Mouse (Mus musculus) megakaryocyte, embryonic 14.5 days (primary cell): ENCODE measurements at regions not wholly inside any gene's neighbourhood (a gene's known extent, or its start where the extent isn't known, plus 50 kb on each side); places are given as distances from the start of the nearest gene placed in this dataset.

Experiments
- H3K27me3 ChIP-seq: replicated peaks from 2 replicates; pipeline ENCODE3; 2012; ENCODE audit warnings: inconsistent platforms
- H3K36me3 ChIP-seq: replicated peaks from 2 replicates; pipeline ENCODE3; 2012; ENCODE audit warnings: low read length, inconsistent platforms, mixed read lengths
- H3K4me1 ChIP-seq: 2 replicates; pipeline ENCODE4 v1.6.1; 2012; ENCODE audit warnings: inconsistent platforms
- H3K4me3 ChIP-seq: replicated peaks from 2 replicates; pipeline ENCODE3; 2012; ENCODE audit warnings: moderate library complexity, mild to moderate bottlenecking, inconsistent platforms
- H3K9me3 ChIP-seq: 2 replicates; pipeline ENCODE4 v1.6.1; 2012; ENCODE audit warnings: inconsistent platforms
- FLI1 ChIP-seq: IDR thresholded peaks from 2 replicates; pipeline ENCODE4 v1.6.1; 2012; ENCODE audit warnings: low read length, inconsistent platforms, mixed read lengths
- GATA1 ChIP-seq: IDR thresholded peaks from 3 replicates; pipeline ENCODE4 v1.6.1; 2012; ENCODE audit warnings: mixed read lengths, low read length, inconsistent platforms, borderline replicate concordance

DNA sequence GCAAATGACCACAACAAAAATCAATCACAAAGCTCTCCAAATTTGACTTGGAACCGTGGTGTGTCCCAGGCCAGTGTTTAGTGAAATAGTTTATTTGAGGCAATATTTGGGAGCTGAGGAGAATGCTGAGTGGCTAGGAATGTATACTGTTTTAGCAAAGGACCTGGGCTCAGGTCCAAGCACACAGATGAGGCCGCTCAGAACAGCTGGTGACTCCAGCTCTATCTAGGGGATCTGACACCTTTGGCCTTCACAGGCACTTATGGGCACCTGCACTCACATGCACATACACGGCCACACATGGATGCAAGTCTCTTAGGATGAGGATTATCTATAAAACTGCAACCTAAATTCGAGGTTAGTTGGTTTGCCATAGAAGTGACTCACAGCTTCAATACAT is 110.6 kb upstream of the Gdf10 start:
- Histone ChIP-seq H3K36me3 (no peaks in the 10 kb centered on the region), H3K27me3 (no peaks in the 10 kb centered on the region), H3K9me3 (peaks cover 21% of the 10 kb centered on the region), H3K4me3 (no peak overlapping the region), H3K4me1 (no peaks in the 10 kb centered on the region)
- no peak for TF ChIP-seq GATA1
- TF ChIP-seq FLI1 = no peak

- no peaks in the 10 kb centered on the region for H3K36me3 ChIP-seq
- H3K27me3 ChIP-seq = no peaks in the 10 kb centered on the region
- H3K9me3 ChIP-seq = peaks cover 19% of the 10 kb centered on the region
- TF ChIP-seq FLI1 (no peak), GATA1 (no peak)
- no peaks in the 10 kb centered on the region for H3K4me1 ChIP-seq
- H3K4me3 ChIP-seq = no peak overlapping the region
Observed at GRCm38 (mm10) chr14:33813274-33813673, 110.1 kb upstream of the Gdf10 start.

DNA sequence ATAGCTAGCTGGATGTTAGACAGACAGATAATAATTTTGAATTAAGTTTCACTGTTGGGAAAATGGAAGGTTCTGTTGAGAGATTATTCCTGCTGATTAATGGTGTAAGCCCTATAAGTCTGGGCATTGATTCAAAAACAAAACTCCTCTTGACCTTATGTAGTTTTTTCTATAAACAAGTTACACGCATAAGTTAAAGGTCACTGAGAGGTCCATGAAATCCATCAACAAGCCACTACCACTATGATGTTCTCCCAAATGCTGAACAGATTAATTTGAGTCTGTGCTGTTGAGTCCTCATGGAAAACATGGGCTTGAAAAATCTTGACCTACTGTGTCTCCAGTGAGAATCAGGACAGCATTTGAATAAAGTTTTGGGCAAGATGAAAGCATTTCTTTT is 109.3 kb upstream of the Gdf10 start:
- H3K36me3 ChIP-seq = no peaks in the 10 kb centered on the region
- TF ChIP-seq FLI1 = no peak
- no peaks in the 10 kb centered on the region for H3K4me1 ChIP-seq
- H3K27me3 ChIP-seq = no peaks in the 10 kb centered on the region
- H3K9me3 ChIP-seq = peaks cover 17% of the 10 kb centered on the region
- H3K4me3 ChIP-seq = no peak overlapping the region

DNA sequence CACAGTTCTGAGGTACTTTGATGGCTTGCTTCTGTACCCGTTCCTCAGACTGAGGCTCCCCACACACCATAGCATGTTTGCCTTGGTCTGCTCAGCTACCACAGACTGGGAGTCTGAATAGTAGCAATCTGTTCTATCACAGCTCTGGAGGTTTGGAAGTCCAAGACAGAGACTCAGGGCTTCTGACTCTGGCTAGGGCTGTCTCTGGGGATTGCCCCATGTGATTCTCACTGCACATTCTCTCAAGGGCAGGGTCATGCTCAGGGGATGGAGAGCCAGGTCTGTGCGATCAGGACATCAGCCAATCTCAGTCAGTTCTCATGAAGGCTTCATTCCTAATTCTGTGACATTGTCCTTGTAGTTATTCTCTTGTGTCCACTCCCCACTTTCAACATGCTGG is 108.8 kb upstream of the Gdf10 start:
- H3K4me1 ChIP-seq = no peaks in the 10 kb centered on the region
- TF ChIP-seq FLI1 = no peak
- TF ChIP-seq GATA1 = no peak
- H3K27me3 ChIP-seq = no peaks in the 10 kb centered on the region
- H3K4me3 ChIP-seq = no peak overlapping the region
- no peaks in the 10 kb centered on the region for H3K36me3 ChIP-seq
- H3K9me3 ChIP-seq = peaks cover 17% of the 10 kb centered on the region; the same call in 1 of the 2 replicates

GRCm38 (mm10) chr14:33820541-33821260 is 102.7 kb upstream of the Gdf10 start:
- TF ChIP-seq FLI1 = no peak
- no peak for TF ChIP-seq GATA1
- Histone ChIP-seq H3K36me3 (no peaks in the 10 kb centered on the region), H3K4me1 (no peaks in the 10 kb centered on the region), H3K4me3 (no peak overlapping the region), H3K27me3 (no peaks in the 10 kb centered on the region), H3K9me3 (peaks cover 59% of the 10 kb centered on the region)

DNA sequence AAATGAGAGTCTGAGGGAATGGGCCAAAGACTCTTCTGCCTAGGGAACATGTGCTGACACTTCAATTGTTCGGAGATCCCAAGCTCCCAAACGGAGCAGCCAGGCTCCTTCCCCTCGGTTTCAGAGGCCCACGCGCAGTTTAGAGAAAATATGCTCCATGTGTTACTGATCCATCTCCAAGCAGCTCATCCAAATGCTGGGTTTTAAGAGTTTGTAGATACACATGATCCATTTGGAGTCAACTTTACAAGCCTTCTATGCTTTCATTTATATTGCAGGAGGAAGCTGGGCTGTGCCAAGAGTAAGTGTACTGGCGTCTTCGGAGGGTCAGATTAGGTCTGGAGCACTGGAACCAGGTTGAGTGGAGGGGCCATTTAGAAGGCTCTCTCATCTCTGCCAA is 102.0 kb upstream of the Gdf10 start:
- TF ChIP-seq FLI1 = no peak
- Histone ChIP-seq H3K36me3 (no peaks in the 10 kb centered on the region), H3K4me1 (no peaks in the 10 kb centered on the region), H3K9me3 (peaks cover 62% of the 10 kb centered on the region), H3K27me3 (no peaks in the 10 kb centered on the region), H3K4me3 (no peak overlapping the region)

DNA sequence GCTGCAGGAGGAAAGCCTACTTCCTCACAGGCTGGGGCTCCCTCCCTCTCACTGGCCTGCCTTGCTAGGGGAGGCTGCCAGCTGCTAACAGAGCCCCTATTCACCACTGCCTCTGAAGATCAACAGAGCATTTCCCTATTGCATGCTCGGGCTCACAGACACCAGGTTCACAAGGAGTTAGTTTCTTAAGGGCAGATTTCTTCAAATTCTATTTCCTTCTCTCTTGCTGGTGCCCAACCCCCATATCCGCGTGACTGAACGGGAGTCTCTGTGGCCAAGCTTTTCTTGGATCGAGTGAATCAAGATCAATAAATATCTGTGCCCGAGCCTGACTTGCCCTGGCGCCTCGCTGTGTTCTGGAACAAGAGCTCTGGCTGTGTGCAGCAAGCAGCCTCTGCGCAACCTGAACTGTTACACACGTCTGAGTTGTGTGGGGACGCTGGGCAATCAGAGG is 98.9 kb upstream of the Gdf10 start:
- Histone ChIP-seq H3K4me3 (no peak overlapping the region), H3K4me1 (no peaks in the 10 kb centered on the region), H3K36me3 (no peaks in the 10 kb centered on the region), H3K9me3 (peaks cover 63% of the 10 kb centered on the region), H3K27me3 (no peaks in the 10 kb centered on the region)
- TF ChIP-seq GATA1 (no peak), FLI1 (no peak)

- Histone ChIP-seq H3K27me3 (no peaks in the 10 kb centered on the region), H3K9me3 (peaks cover 51% of the 10 kb centered on the region), H3K4me3 (no peak overlapping the region), H3K4me1 (no peaks in the 10 kb centered on the region), H3K36me3 (no peaks in the 10 kb centered on the region)
- TF ChIP-seq FLI1 (no peak), GATA1 (no peak)
Observed at GRCm38 (mm10) chr14:33826003-33826644, 97.3 kb upstream of the Gdf10 start.

DNA sequence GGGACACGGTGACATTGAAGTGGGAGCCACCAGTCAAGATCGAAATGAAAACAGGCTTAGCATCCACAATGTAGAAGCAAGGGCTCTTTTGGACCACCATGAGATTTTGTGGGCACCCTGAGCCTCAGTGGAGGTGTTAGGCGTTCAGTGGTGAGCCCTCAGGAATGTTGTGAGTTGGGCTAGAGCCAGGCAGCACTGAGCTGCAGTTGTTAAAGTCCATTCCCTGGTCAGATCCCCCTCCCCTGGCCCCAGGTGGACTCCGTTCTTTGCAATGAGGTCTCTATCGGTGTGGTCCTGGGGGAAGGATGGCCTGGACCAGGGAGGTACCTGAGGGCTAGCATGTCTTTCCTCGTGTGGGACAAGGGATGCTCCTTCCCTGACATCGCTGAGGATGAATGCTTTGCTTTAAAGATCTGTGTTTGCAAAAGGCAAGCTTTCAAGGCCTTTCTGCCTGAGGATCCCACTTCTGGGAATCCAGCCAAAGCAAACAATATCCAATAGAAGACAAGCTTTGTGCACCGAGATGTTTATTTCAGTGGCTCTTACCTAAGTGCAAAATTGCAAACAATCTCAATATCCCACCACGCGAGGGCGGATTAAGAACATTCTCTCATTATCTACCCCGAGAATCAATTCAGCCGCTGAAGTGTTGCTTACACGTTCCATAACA is 90.6 kb upstream of the Gdf10 start:
- TF ChIP-seq FLI1 (no peak), GATA1 (no peak)
- H3K36me3 ChIP-seq = no peaks in the 10 kb centered on the region
- no peaks in the 10 kb centered on the region for H3K4me1 ChIP-seq
- peaks cover 37% of the 10 kb centered on the region for H3K9me3 ChIP-seq
- H3K27me3 ChIP-seq = no peaks in the 10 kb centered on the region
- H3K4me3 ChIP-seq = no peak overlapping the region

- Histone ChIP-seq H3K36me3 (no peaks in the 10 kb centered on the region), H3K9me3 (peaks cover 36% of the 10 kb centered on the region), H3K27me3 (no peaks in the 10 kb centered on the region), H3K4me3 (no peak overlapping the region), H3K4me1 (no peaks in the 10 kb centered on the region)
- TF ChIP-seq FLI1 (no peak), GATA1 (no peak)
Observed at GRCm38 (mm10) chr14:33836341-33836740, 87.0 kb upstream of the Gdf10 start.
